Mouse (Mus musculus) MEL (cell line): ENCODE results near the gene Mia3.

Experiments
- CTCF ChIP-seq, 3 experiments: IDR thresholded peaks in 2 of 3; conservative IDR thresholded peaks in 1 of 3; 2 replicates each; pipeline ENCODE4 v1.5.1; 2011 to 2012; ENCODE audit warnings: low read length in 3 of 3, low read depth in 2 of 3, mild to moderate bottlenecking in 2 of 3, improper control_type of control experiment in 1 of 3, inconsistent platforms in 1 of 3, mixed read lengths in 1 of 3, moderate library complexity in 1 of 3; ENCODE audit not compliant: control insufficient read depth in 1 of 3, insufficient read depth in 1 of 3, poor library complexity in 1 of 3, severe bottlenecking in 1 of 3
- KAT2A ChIP-seq: conservative IDR thresholded peaks from 2 replicates; pipeline ENCODE4 v1.6.1; 2012; ENCODE audit warnings: low read depth, low read length, improper control_type of control experiment, inconsistent platforms

- peak; percentile 11 to 52 (median 47); a peak in 4 of 6 replicates for TF ChIP-seq CTCF (IDR thresholded peaks at IDR 0.05 in 2 of 3, conservative IDR thresholded peaks at IDR 0.05 in 1 of 3; ENCODE audit: control insufficient read depth in 1 of 3, insufficient read depth in 1 of 3, low read depth in 2 of 3, low read length in 3 of 3, poor library complexity in 1 of 3, severe bottlenecking in 1 of 3)
- TF ChIP-seq KAT2A, result no peak
Measured at GRCm38 (mm10) chr1:183315783-183316182, 53.6 kb downstream of the Mia3 start.
